ENCODE assay signal across 8 mouse cellular contexts in genomic region chr1:39417817-39418216, GRCm38 (mm10). TPM values are rescaled to one million over a fixed set of nuclear protein-coding genes. Genes with fewer than 3 reads are reported as not detected.
DNase-seq lines count a peak whose midpoint lies in the region; ATAC-seq and TF ChIP-seq lines count a peak whose summit lies in the region.

No protein-coding gene starts in this region.

- no peak overlapping the region for H3K27ac ChIP-seq in forebrain, postnatal 0 days (ENCODE audit: low read depth, low read length)
- no peak overlapping the region for H3K27ac ChIP-seq in forebrain, embryonic 12.5 days
- no peak overlapping the region for H3K27ac ChIP-seq in MEL (ENCODE audit: control insufficient read depth, low read depth, low read length)
- no peak overlapping the region; the same call in 1 of the 2 replicates for H3K27ac ChIP-seq in thymus, adult 2 months (ENCODE audit: control insufficient read depth, insufficient read depth, low read length)

- no peaks in the 10 kb centered on the region for H3K36me3 ChIP-seq in forebrain, postnatal 0 days (ENCODE audit: insufficient read depth)
- no peaks in the 10 kb centered on the region for H3K36me3 ChIP-seq in forebrain, embryonic 12.5 days (replicated peaks)
- peaks cover 0 to 2% of the 10 kb centered on the region in 2 experiments; a peak in 2 of 4 replicates for H3K36me3 ChIP-seq in MEL (ENCODE audit: control insufficient read depth in 1 of 2, insufficient read depth in 2 of 2, low read length in 2 of 2)
- H3K36me3 ChIP-seq in thymus, adult 2 months (ENCODE audit: control insufficient read depth, insufficient read depth, low read length) = no peaks in the 10 kb centered on the region

- H3K4me1 ChIP-seq in forebrain, postnatal 0 days (ENCODE audit: insufficient read depth) = no peaks in the 10 kb centered on the region
- H3K4me1 ChIP-seq in forebrain, embryonic 12.5 days = peaks cover 5% of the 10 kb centered on the region; the same call in 1 of the 2 replicates
- peaks cover 0 to 3% of the 10 kb centered on the region in 2 experiments; a peak in 1 of 4 replicates for H3K4me1 ChIP-seq in MEL (ENCODE audit: control insufficient read depth in 1 of 2, insufficient read depth in 2 of 2, low read length in 2 of 2)
- peaks cover 7% of the 10 kb centered on the region for H3K4me1 ChIP-seq in thymus, adult 2 months (replicated peaks; ENCODE audit: control insufficient read depth, insufficient read depth, low read length)

- H3K9ac ChIP-seq in forebrain, postnatal 0 days = no peak overlapping the region
- no peak overlapping the region for H3K9ac ChIP-seq in forebrain, embryonic 12.5 days
- no peak overlapping the region for H3K9ac ChIP-seq in MEL (ENCODE audit: control insufficient read depth, low read depth, low read length, poor library complexity, severe bottlenecking)

- H3K27me3 ChIP-seq in forebrain, postnatal 0 days (ENCODE audit: insufficient read depth, low read length) = no peaks in the 10 kb centered on the region
- H3K27me3 ChIP-seq in forebrain, embryonic 12.5 days = no peaks in the 10 kb centered on the region
- H3K27me3 ChIP-seq in MEL (ENCODE audit: control insufficient read depth in 1 of 2, insufficient read depth in 2 of 2, low read length in 2 of 2) = no peaks in the 10 kb centered on the region
- no peaks in the 10 kb centered on the region for H3K27me3 ChIP-seq in thymus, adult 2 months (ENCODE audit: control insufficient read depth, insufficient read depth, low read length)

- no peaks in the 10 kb centered on the region for H3K79me2 ChIP-seq in MEL (ENCODE audit: control insufficient read depth, insufficient read depth, low read length, poor library complexity)

- TF ChIP-seq CTCF in forebrain, postnatal 0 days (IDR thresholded peaks at IDR 0.05; ENCODE audit: low read depth) = no peak
- TF ChIP-seq CTCF in MEL (IDR thresholded peaks at IDR 0.05 in 2 of 3, conservative IDR thresholded peaks at IDR 0.05 in 1 of 3; ENCODE audit: control insufficient read depth in 1 of 3, insufficient read depth in 1 of 3, low read depth in 2 of 3, low read length in 3 of 3, poor library complexity in 1 of 3, severe bottlenecking in 1 of 3) = no peak
- TF ChIP-seq CTCF in thymus, adult 2 months (IDR thresholded peaks at IDR 0.05; ENCODE audit: borderline replicate concordance, control insufficient read depth, extremely low read depth, insufficient read depth, low read length, poor library complexity) = peak; percentile 29; the same call in 1 of the 2 replicates

- intact Hi-C loops in gastrocnemius, postnatal 14 days (cut with DNase I; ENCODE audit: low total_unique reads) = no loop called here

- DNase-seq in forebrain, postnatal 0 days = no peak
- peak; percentile 44 for DNase-seq in MEL (ENCODE audit: low read depth, low spot score)
- peak; percentile 31 for DNase-seq in gastrocnemius, postnatal 14 days
- DNase-seq in kidney, adult 8-10 months = peak; percentile 17 to 20
- peak; percentile 88 for DNase-seq in lung, postnatal 25 days (ENCODE audit: low spot score)
- DNase-seq in thymus, adult 2 months = peak; percentile 64
- no peak for DNase-seq in urinary bladder, postnatal 36 days (ENCODE audit: low spot score in 2 of 2)

- no peak for TF ChIP-seq EP300 in MEL (IDR thresholded peaks at IDR 0.05; ENCODE audit: low read depth in 1 of 2, low read length in 2 of 2)

- H3K4me3 ChIP-seq in forebrain, postnatal 0 days (ENCODE audit: low read depth, low read length) = no peak overlapping the region
- H3K4me3 ChIP-seq in forebrain, embryonic 12.5 days (replicated peaks) = no peak overlapping the region
- no peak overlapping the region for H3K4me3 ChIP-seq in MEL (ENCODE audit: control insufficient read depth in 1 of 2, insufficient read depth in 1 of 2, low read depth in 2 of 2, low read length in 2 of 2)
- H3K4me3 ChIP-seq in thymus, adult 2 months (ENCODE audit: control insufficient read depth, insufficient read depth, low read length) = no peak overlapping the region

- no peak for TF ChIP-seq RAD21 in MEL (IDR thresholded peaks at IDR 0.05; ENCODE audit: low read depth, low read length)

- 29% methylated on average over 12 of the region's 12 CpGs for WGBS in forebrain, postnatal 0 days
- WGBS in forebrain, embryonic 12.5 days = 38% methylated on average over 12 of the region's 12 CpGs
- 10% methylated on average over 12 of the region's 12 CpGs for WGBS in thymus, adult 2 months

- ATAC-seq in forebrain, postnatal 0 days = peak; percentile 38; the same call in 1 of the 2 replicates
- no peak for ATAC-seq in forebrain, embryonic 12.5 days (ENCODE audit: low FRiP score)

- TF ChIP-seq POLR2A in MEL (IDR thresholded peaks at IDR 0.05; ENCODE audit: control insufficient read depth in 1 of 2, insufficient read depth in 1 of 2, low read depth in 1 of 2, low read length in 2 of 2, poor library complexity in 1 of 2) = no peak
- TF ChIP-seq POLR2A in thymus, adult 2 months (IDR thresholded peaks at IDR 0.05; ENCODE audit: control insufficient read depth, extremely low read depth, insufficient read depth, low read length, poor library complexity) = no peak

- no peak overlapping the region for H3K4me2 ChIP-seq in forebrain, postnatal 0 days (ENCODE audit: low read depth)
- H3K4me2 ChIP-seq in forebrain, embryonic 12.5 days = no peak overlapping the region

- H3K9me3 ChIP-seq in forebrain, postnatal 0 days (ENCODE audit: low read length) = no peaks in the 10 kb centered on the region
- H3K9me3 ChIP-seq in forebrain, embryonic 12.5 days = no peaks in the 10 kb centered on the region
- no peaks in the 10 kb centered on the region for H3K9me3 ChIP-seq in MEL (replicated peaks; ENCODE audit: insufficient read depth, low read length)

TF ChIP-seq in MEL, 35 proteins besides CTCF, POLR2A, EP300 and RAD21:
- TF ChIP-seq MAZ (IDR thresholded peaks at IDR 0.05; ENCODE audit: low read depth, low read length) (0 out of 2 replicates have a peak, but pooled peaks have one; percentile 31), MEF2A (IDR thresholded peaks at IDR 0.05; ENCODE audit: extremely low read depth, insufficient replicate concordance, low read depth, low read length, poor library complexity, severe bottlenecking) (no peak)

RNA-seq across cellular contexts. Expression of gene Rpl31, which starts 50.2 kb away (rescaled TPM):
- total RNA-seq in forebrain, postnatal 0 days (2014; rRNA removed) = 428 and 702 TPM in 2 replicates
- polyA plus RNA-seq in forebrain, postnatal 0 days (2015; fragmentation: Nextera tagmentation; extraction: Ambion mirVana) = 365 and 471 TPM in 2 replicates
- 453 and 454 TPM in 2 replicates for polyA plus RNA-seq in forebrain, embryonic 12.5 days (2016; fragmentation: Nextera tagmentation; extraction: Ambion mirVana)
- 2,001 and 2,111 TPM in 2 replicates for total RNA-seq in MEL (2012; rRNA removed)
- 100 to 1,000 TPM in 1 of 2 experiments, not detected in 1; 848 TPM for polyA plus RNA-seq in MEL (2012; ENCODE audit: insufficient read depth in 1 of 2, insufficient read length in 2 of 2, low read depth in 1 of 2, low replicate concordance in 2 of 2, missing spikeins in 1 of 2)
- total RNA-seq in gastrocnemius, postnatal 14 days (2021) = 100 to 1,000 TPM; 642 to 745 TPM
- polyA plus RNA-seq in thymus, adult 2 months (2012; rRNA removed) = 336 and 375 TPM in 2 replicates

Comparison
In these comparisons a context has a peak if more than half of its experiments do, and no peak if none do; other contexts are left out.
1. DNase-seq: peak in MEL (single experiment), gastrocnemius, postnatal 14 days (single experiment), kidney, adult 8-10 months (2 of 2), lung, postnatal 25 days (single experiment) and thymus, adult 2 months (single experiment); none in forebrain, postnatal 0 days (single experiment) and urinary bladder, postnatal 36 days (0 of 2).